Mouse (Mus musculus) midbrain, postnatal 0 days (tissue): Measurements from ENCODE around the gene Spock1. TPM values are rescaled to one million over a fixed set of nuclear protein-coding genes. Genes with fewer than 3 reads are reported as not detected.
"Not testable (repeated sequence)": the region's sequence is repeated elsewhere in the genome, so short reads cannot be mapped to it uniquely, and the experiment has no call there.

Source experiments
- ATAC-seq: fragments of 200-750 bp; cut with Nextera tagmentation; 2 replicates; pipeline ENCODE4 v1.8.0; 2017; ENCODE audit warnings: moderate number of reproducible peaks, mild to moderate bottlenecking, moderate TSS enrichment, moderate library complexity; ENCODE audit not compliant: low FRiP score
- DNase-seq: peaks from one replicate; pipeline ENCODE4 v3.0.0-alpha.2; 2015; ENCODE audit warnings: low spot score
- H3K27ac ChIP-seq: fragments of 300-500 bp; sonication (generic); 2 replicates; pipeline ENCODE4 v1.5.1; 2014; ENCODE audit warnings: low read depth, mild to moderate bottlenecking, low read length, mixed read lengths
- H3K27me3 ChIP-seq: fragments of 300-500 bp; sonication (generic); 2 replicates; pipeline ENCODE4 v1.6.1; 2014; ENCODE audit warnings: low read length, control low read depth, mixed read lengths; ENCODE audit not compliant: insufficient read depth
- H3K36me3 ChIP-seq: fragments of 300-500 bp; sonication (generic); 2 replicates; pipeline ENCODE4 v1.6.1; 2014; ENCODE audit warnings: low read length, control low read depth, mixed read lengths; ENCODE audit not compliant: insufficient read depth
- H3K4me1 ChIP-seq: fragments of 300-500 bp; sonication (generic); 2 replicates; pipeline ENCODE4 v1.6.1; 2014; ENCODE audit warnings: mild to moderate bottlenecking, control low read depth, antibody characterized with exemption, low read length, mixed read lengths; ENCODE audit not compliant: insufficient read depth
- H3K4me2 ChIP-seq: fragments of 300-500 bp; sonication (generic); 2 replicates; pipeline ENCODE4 v1.6.1; 2014; ENCODE audit warnings: low read depth, mild to moderate bottlenecking, low read length, mixed read lengths; ENCODE audit not compliant: poor library complexity, severe bottlenecking
- H3K4me3 ChIP-seq: fragments of 300-500 bp; sonication (generic); 2 replicates; pipeline ENCODE4 v1.5.1; 2014; ENCODE audit warnings: low read depth, mild to moderate bottlenecking, low read length, moderate library complexity
- H3K9ac ChIP-seq: fragments of 300-500 bp; sonication (generic); replicated peaks from 2 replicates; pipeline ENCODE4 v1.6.1; 2014; ENCODE audit warnings: mild to moderate bottlenecking, low read length, moderate library complexity, mixed read lengths; ENCODE audit not compliant: poor library complexity, severe bottlenecking
- H3K9me3 ChIP-seq: fragments of 300-500 bp; sonication (generic); 2 replicates; pipeline ENCODE4 v1.6.1; 2016; ENCODE audit warnings: low read length, control low read depth
- CTCF ChIP-seq: IDR thresholded peaks from 2 replicates; pipeline ENCODE4 v1.5.1; 2016; ENCODE audit warnings: antibody characterized with exemption, mild to moderate bottlenecking
- WGBS: fragments of 180-500 bp; shearing (Covaris S2); extraction: QIAGEN DNeasy Blood & Tissue Kit; methylation state at CpG from one replicate; pipeline ENCODE4 v1.1.7; 2014; 5-methylcytosine and 5-hydroxymethylcytosine counted together
- polyA plus RNA-seq: library from polyadenylated mRNA; unstranded; fragments of >200 nt; fragmentation: Nextera tagmentation; extraction: Ambion mirVana; gene quantifications from 2 replicates; pipeline ENCODE4 v1.2.1, GENCODE M21; 2015
- total RNA-seq: library from RNA; depleted of rRNA; stranded (reverse); fragments of >200 nt; gene quantifications from 2 replicates; pipeline ENCODE4 v1.2.3, GENCODE M21; 2014

The Spock1 gene
- total and polyA plus RNA-seq, 2 experiments from 2014 or later, result 91.5 to 94.8 TPM

GRCm38 (mm10) chr13:57488926-57489325 is 419.2 kb downstream of the Spock1 start:
- Histone ChIP-seq H3K27me3 (no peaks in the 10 kb centered on the region), H3K9ac (no peak overlapping the region), H3K4me1 (no peaks in the 10 kb centered on the region), H3K27ac (no peak overlapping the region), H3K4me3 (no peak overlapping the region), H3K36me3 (no peaks in the 10 kb centered on the region), H3K9me3 (no peaks in the 10 kb centered on the region), H3K4me2 (no peak overlapping the region)
- 83% methylated on average over 8 of the region's 8 CpGs for WGBS
- no peak for TF ChIP-seq CTCF
- ATAC-seq, result no peak
- DNase-seq, result peak; percentile 55

- ATAC-seq (no peak), DNase-seq (peak; percentile 40)
- Histone ChIP-seq H3K4me1 (no peaks in the 10 kb centered on the region), H3K9me3 (no peaks in the 10 kb centered on the region), H3K36me3 (no peaks in the 10 kb centered on the region), H3K27ac (no peak overlapping the region), H3K4me3 (no peak overlapping the region), H3K9ac (no peak overlapping the region), H3K4me2 (no peak overlapping the region), H3K27me3 (no peaks in the 10 kb centered on the region)
- WGBS, result 71% methylated on average over 16 of the region's 16 CpGs
- TF ChIP-seq CTCF, result no peak
These were observed 423.5 kb downstream of the Spock1 start for GRCm38 (mm10) chr13:57484426-57485168.

DNA sequence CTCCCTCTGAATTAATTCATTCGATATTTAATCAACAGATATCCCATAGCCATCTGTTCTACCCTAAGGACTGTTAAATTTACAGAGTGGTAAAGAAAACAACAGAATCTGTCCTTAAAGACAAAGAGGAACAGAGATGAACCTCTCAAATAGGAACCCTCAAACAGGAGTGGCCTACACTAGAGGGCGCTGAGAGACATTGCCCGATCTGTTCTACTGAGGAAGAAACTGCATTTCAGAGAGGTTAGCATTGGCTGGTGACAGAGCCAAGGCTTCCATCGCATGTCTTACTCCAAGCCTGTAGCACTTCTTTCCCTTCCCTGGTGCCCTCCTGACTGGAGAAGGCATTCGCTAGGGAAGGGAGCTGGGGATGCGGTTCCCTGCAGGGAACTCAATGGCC is 431.4 kb downstream of the Spock1 start:
- TF ChIP-seq CTCF, result peak; percentile 62
- DNase-seq (peak; percentile 32), ATAC-seq (no peak)
- Histone ChIP-seq H3K36me3 (no peaks in the 10 kb centered on the region), H3K4me1 (no peaks in the 10 kb centered on the region), H3K4me2 (no peak overlapping the region), H3K27me3 (no peaks in the 10 kb centered on the region), H3K9ac (no peak overlapping the region), H3K9me3 (no peaks in the 10 kb centered on the region), H3K27ac (no peak overlapping the region), H3K4me3 (no peak overlapping the region)
- 41% methylated on average over 6 of the region's 6 CpGs for WGBS

- Histone ChIP-seq H3K4me3 (no peak overlapping the region), H3K27me3 (no peaks in the 10 kb centered on the region), H3K27ac (no peak overlapping the region), H3K4me1 (no peaks in the 10 kb centered on the region), H3K4me2 (no peak overlapping the region), H3K36me3 (no peaks in the 10 kb centered on the region), H3K9ac (no peak overlapping the region), H3K9me3 (no peaks in the 10 kb centered on the region)
- no peak for ATAC-seq
- no peak for DNase-seq
- no peak for TF ChIP-seq CTCF
- WGBS, result 62% methylated on average over 2 of the region's 2 CpGs
These were observed 434.1 kb downstream of the Spock1 start for GRCm38 (mm10) chr13:57474068-57474467.

DNA sequence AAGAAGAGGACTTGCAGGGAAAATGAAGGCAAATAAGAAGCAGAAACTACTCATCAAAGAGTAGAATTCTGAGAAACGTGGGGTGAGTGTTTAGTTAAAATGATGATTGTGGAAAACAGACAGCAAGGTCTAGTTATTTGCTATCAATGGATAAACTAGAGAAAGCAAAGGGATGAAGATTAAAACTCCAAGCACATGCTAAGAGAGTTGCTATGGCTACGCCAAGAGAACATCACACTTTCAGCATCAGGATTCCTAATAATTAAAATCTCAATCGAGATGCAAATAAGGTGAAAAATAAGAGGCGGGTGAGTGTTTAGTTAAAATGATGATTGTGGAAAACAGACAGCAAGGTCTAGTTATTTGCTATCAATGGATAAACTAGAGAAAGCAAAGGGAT is 437.2 kb downstream of the Spock1 start:
- 47% methylated on average over 3 of the region's 4 CpGs for WGBS
- H3K9ac ChIP-seq, ATAC-seq: not testable (repeated sequence)

GRCm38 (mm10) chr13:57459978-57460377 is 448.2 kb downstream of the Spock1 start:
- 58% methylated on average over 8 of the region's 8 CpGs for WGBS
- Histone ChIP-seq H3K4me1 (no peaks in the 10 kb centered on the region), H3K27me3 (no peaks in the 10 kb centered on the region), H3K9ac (no peak overlapping the region), H3K9me3 (no peaks in the 10 kb centered on the region), H3K36me3 (no peaks in the 10 kb centered on the region), H3K4me2 (no peak overlapping the region), H3K4me3 (no peak overlapping the region), H3K27ac (no peak overlapping the region)
- no peak for DNase-seq
- no peak for TF ChIP-seq CTCF
- ATAC-seq, result no peak

More for the DNA sequence above, 437.2 kb downstream of the Spock1 start:
- not testable (repeated sequence) for DNase-seq, H3K4me3 ChIP-seq, H3K27ac ChIP-seq, H3K9me3 ChIP-seq, H3K36me3 ChIP-seq, H3K4me1 ChIP-seq, H3K4me2 ChIP-seq, H3K27me3 ChIP-seq
